Mouse (Mus musculus) stomach, embryonic 14.5 days (tissue): ENCODE data around the gene Mmp2. TPM values are rescaled to one million over a fixed set of nuclear protein-coding genes. Genes with fewer than 3 reads are reported as not detected.
A peak's percentile ranks its signal among the peaks of the same experiment; 100 is the strongest.

Source experiments
- ATAC-seq: fragments of 200-750 bp; cut with Nextera tagmentation; 2 replicates; pipeline ENCODE4 v1.8.0; 2017; ENCODE audit warnings: low read depth, moderate TSS enrichment; ENCODE audit not compliant: insufficient number of reproducible peaks, insufficient read depth, low FRiP score
- H3K27ac ChIP-seq: fragments of 300-500 bp; sonication (generic); 2 replicates; pipeline ENCODE4 v1.5.1; 2014; ENCODE audit warnings: mild to moderate bottlenecking, low read length, moderate library complexity, mixed read lengths
- H3K27me3 ChIP-seq: fragments of 300-500 bp; sonication (generic); 2 replicates; pipeline ENCODE4 v1.6.1; 2014; ENCODE audit warnings: low read length, control low read depth, mixed read lengths; ENCODE audit not compliant: control insufficient read depth, insufficient read depth
- H3K36me3 ChIP-seq: fragments of 300-500 bp; sonication (generic); 2 replicates; pipeline ENCODE4 v1.6.1; 2014; ENCODE audit warnings: mild to moderate bottlenecking, control low read depth, low read length, moderate library complexity, mixed read lengths; ENCODE audit not compliant: control insufficient read depth, insufficient read depth
- H3K4me1 ChIP-seq: fragments of 300-500 bp; sonication (generic); 2 replicates; pipeline ENCODE4 v1.6.1; 2014; ENCODE audit warnings: low read length, control low read depth, mixed read lengths; ENCODE audit not compliant: control insufficient read depth, insufficient read depth
- H3K4me2 ChIP-seq: fragments of 300-500 bp; sonication (generic); replicated peaks from 2 replicates; pipeline ENCODE4 v1.6.1; 2014; ENCODE audit warnings: low read depth, low read length, control low read depth
- H3K4me3 ChIP-seq: fragments of 300-500 bp; sonication (generic); 2 replicates; pipeline ENCODE4 v1.5.1; 2014; ENCODE audit warnings: low read depth, low read length, control low read depth
- H3K9ac ChIP-seq: fragments of 300-500 bp; sonication (generic); replicated peaks from 2 replicates; pipeline ENCODE4 v1.6.1; 2014; ENCODE audit warnings: low read depth, mild to moderate bottlenecking, control low read depth, low read length, moderate library complexity, mixed read lengths
- H3K9me3 ChIP-seq: fragments of 300-500 bp; sonication (generic); 2 replicates; pipeline ENCODE4 v1.6.1; 2016; ENCODE audit warnings: low read depth, low read length, control low read depth; ENCODE audit not compliant: control insufficient read depth
- WGBS: fragments of 180-500 bp; shearing (Covaris S2); extraction: QIAGEN DNeasy Blood & Tissue Kit; methylation state at CpG from one replicate; pipeline ENCODE4 v1.1.7; 2014; 5-methylcytosine and 5-hydroxymethylcytosine counted together
- polyA plus RNA-seq: library from polyadenylated mRNA; unstranded; fragments of >200 nt; fragmentation: Nextera tagmentation; extraction: Ambion mirVana; gene quantifications from 2 replicates; pipeline ENCODE4 v1.2.1, GENCODE M21; 2014

Mmp2 gene
- polyA plus RNA-seq, 1 experiment from 2014 or later = 198 TPM

- ATAC-seq = no peak
- H3K4me3 ChIP-seq = no peak overlapping the region
- no peaks in the 10 kb centered on the region for H3K27me3 ChIP-seq
- peaks cover 20% of the 10 kb centered on the region; the same call in 1 of the 2 replicates for H3K4me1 ChIP-seq
- no peak overlapping the region for H3K4me2 ChIP-seq
- no peak overlapping the region for H3K27ac ChIP-seq
- H3K36me3 ChIP-seq = peaks cover 16% of the 10 kb centered on the region
- no peaks in the 10 kb centered on the region for H3K9me3 ChIP-seq
- 44% methylated on average over 9 of the region's 9 CpGs for WGBS
- H3K9ac ChIP-seq = no peak overlapping the region
These were observed 20.2 kb downstream of the Mmp2 start for GRCm38 (mm10) chr8:92847299-92847698.

- no peak overlapping the region for H3K4me3 ChIP-seq
- no peaks in the 10 kb centered on the region for H3K27me3 ChIP-seq
- peaks cover 11% of the 10 kb centered on the region for H3K36me3 ChIP-seq
- peak overlapping the region; percentile 30; the same call in 1 of the 2 replicates for H3K27ac ChIP-seq
- no peaks in the 10 kb centered on the region for H3K9me3 ChIP-seq
- no peak for ATAC-seq
- H3K4me2 ChIP-seq = no peak overlapping the region
- peaks cover 32% of the 10 kb centered on the region for H3K4me1 ChIP-seq
- 53% methylated on average over 6 of the region's 6 CpGs for WGBS
- no peak overlapping the region for H3K9ac ChIP-seq
These were observed 22.2 kb downstream of the Mmp2 start for GRCm38 (mm10) chr8:92849261-92849660.

- Histone ChIP-seq H3K9ac (no peak overlapping the region), H3K27me3 (no peaks in the 10 kb centered on the region), H3K27ac (no peak overlapping the region; the same call in 1 of the 2 replicates), H3K4me1 (peaks cover 32% of the 10 kb centered on the region), H3K4me2 (no peak overlapping the region), H3K4me3 (no peak overlapping the region), H3K36me3 (peaks cover 10% of the 10 kb centered on the region), H3K9me3 (no peaks in the 10 kb centered on the region)
- 68% methylated on average over 4 of the region's 4 CpGs for WGBS
- ATAC-seq = peak; percentile 48; the same call in 1 of the 2 replicates
These were observed 23.1 kb downstream of the Mmp2 start for GRCm38 (mm10) chr8:92850239-92850638.

- peaks cover 3% of the 10 kb centered on the region for H3K36me3 ChIP-seq
These were observed 24.3 kb downstream of the Mmp2 start for GRCm38 (mm10) chr8:92851381-92851780.

GRCm38 (mm10) chr8:92853188-92853983 is 26.3 kb downstream of the Mmp2 start:
- no peak overlapping the region for H3K4me2 ChIP-seq
- 31% methylated on average over 18 of the region's 18 CpGs for WGBS
- H3K4me1 ChIP-seq = peaks cover 22% of the 10 kb centered on the region
- no peak overlapping the region for H3K4me3 ChIP-seq
- no peak for ATAC-seq
- no peak overlapping the region for H3K27ac ChIP-seq
- no peaks in the 10 kb centered on the region for H3K27me3 ChIP-seq
- H3K9me3 ChIP-seq = no peaks in the 10 kb centered on the region
- H3K36me3 ChIP-seq = no peaks in the 10 kb centered on the region; the same call in none of the 2 replicates
- no peak overlapping the region for H3K9ac ChIP-seq

More at GRCm38 (mm10) chr8:92851381-92851780, 24.3 kb downstream of the Mmp2 start:
- 71% methylated on average over 3 of the region's 3 CpGs for WGBS
- Histone ChIP-seq H3K4me3 (no peak overlapping the region), H3K9ac (no peak overlapping the region), H3K4me2 (no peak overlapping the region), H3K27ac (no peak overlapping the region), H3K27me3 (no peaks in the 10 kb centered on the region), H3K9me3 (no peaks in the 10 kb centered on the region), H3K4me1 (peaks cover 28% of the 10 kb centered on the region)
- ATAC-seq = no peak

GRCm38 (mm10) chr8:92854673-92855072 is 27.6 kb downstream of the Mmp2 start:
- Histone ChIP-seq H3K4me3 (no peak overlapping the region), H3K27ac (no peak overlapping the region), H3K27me3 (no peaks in the 10 kb centered on the region), H3K4me2 (peak overlapping the region; percentile 82; the same call in 1 of the 2 replicates), H3K9me3 (no peaks in the 10 kb centered on the region), H3K9ac (no peak overlapping the region), H3K4me1 (peaks cover 18% of the 10 kb centered on the region), H3K36me3 (no peaks in the 10 kb centered on the region)
- ATAC-seq = 0 out of 2 replicates have a peak, but pooled peaks have one; percentile 19
- WGBS = 84% methylated on average over 3 of the region's 3 CpGs

- H3K27ac ChIP-seq = peak within 1 kb of the TSS; percentile 15; the same call in 1 of the 2 replicates
- under 1% methylated on average over 50 of the region's 50 CpGs for WGBS
- ATAC-seq = peak; percentile 81
- no peaks in the 10 kb centered on the region for H3K27me3 ChIP-seq
- H3K9ac ChIP-seq = peak within 1 kb of the TSS; percentile 46; the same call in 1 of the 2 replicates
- peak within 1 kb of the TSS; percentile 58 for H3K4me3 ChIP-seq
- H3K4me2 ChIP-seq = peak within 1 kb of the TSS; percentile 82
- H3K36me3 ChIP-seq = no peaks in the 10 kb centered on the region
- H3K9me3 ChIP-seq = no peaks in the 10 kb centered on the region
- peaks cover 12% of the 10 kb centered on the region for H3K4me1 ChIP-seq
These were observed 28.2 kb downstream of the Mmp2 start, which contains the start of gene Lpcat2 for GRCm38 (mm10) chr8:92855171-92855894. Gene Lpcat2 (plus strand): TSS chr8:92855339.

- no peak for ATAC-seq
- H3K36me3 ChIP-seq = no peaks in the 10 kb centered on the region
- WGBS = 80% methylated on average over 7 of the region's 7 CpGs
- peak overlapping the region; percentile 82 for H3K4me2 ChIP-seq
- no peak overlapping the region for H3K27ac ChIP-seq
- H3K9ac ChIP-seq = no peak overlapping the region
- peaks cover 12% of the 10 kb centered on the region for H3K4me1 ChIP-seq
- no peaks in the 10 kb centered on the region for H3K9me3 ChIP-seq
- H3K27me3 ChIP-seq = no peaks in the 10 kb centered on the region
- no peak overlapping the region; the same call in 1 of the 2 replicates for H3K4me3 ChIP-seq
These were observed 29.3 kb downstream of the Mmp2 start for GRCm38 (mm10) chr8:92856273-92856986.
